Mouse (Mus musculus) liver, embryonic 15.5 days (tissue): ENCODE results near the gene Cep72. TPM values are rescaled to one million over a fixed set of nuclear protein-coding genes. Genes with fewer than 3 reads are reported as not detected.
"Not testable (repeated sequence)": the region's sequence is repeated elsewhere in the genome, so short reads cannot be mapped to it uniquely, and the experiment has no call there.

Experiments
- ATAC-seq: fragments of 200-750 bp; cut with Nextera tagmentation; 2 replicates; pipeline ENCODE4 v1.8.0; 2017; ENCODE audit warnings: moderate number of reproducible peaks, mild to moderate bottlenecking, moderate library complexity; ENCODE audit not compliant: insufficient read depth
- H3K27ac ChIP-seq: fragments of 300-500 bp; sonication (generic); replicated peaks from 2 replicates; pipeline ENCODE4 v1.5.1; 2015; ENCODE audit warnings: mild to moderate bottlenecking, inconsistent platforms
- H3K27me3 ChIP-seq: fragments of 300-500 bp; sonication (generic); 2 replicates; pipeline ENCODE4 v1.6.1; 2015; ENCODE audit warnings: mild to moderate bottlenecking, inconsistent platforms
- H3K36me3 ChIP-seq: fragments of 300-500 bp; sonication (generic); replicated peaks from 2 replicates; pipeline ENCODE4 v1.6.1; 2015; ENCODE audit warnings: moderate library complexity, mild to moderate bottlenecking, inconsistent platforms
- H3K4me1 ChIP-seq: fragments of 300-500 bp; sonication (generic); replicated peaks from 2 replicates; pipeline ENCODE4 v1.6.1; 2015; ENCODE audit warnings: inconsistent platforms
- H3K4me2 ChIP-seq: fragments of 300-500 bp; sonication (generic); 2 replicates; pipeline ENCODE4 v1.6.1; 2015; ENCODE audit warnings: moderate library complexity, mild to moderate bottlenecking, inconsistent platforms
- H3K4me3 ChIP-seq: fragments of 300-500 bp; sonication (generic); replicated peaks from 2 replicates; pipeline ENCODE4 v1.5.1; 2015; ENCODE audit warnings: mild to moderate bottlenecking, inconsistent platforms
- H3K9ac ChIP-seq: fragments of 300-500 bp; sonication (generic); 2 replicates; pipeline ENCODE4 v1.6.1; 2015; ENCODE audit warnings: moderate library complexity, mild to moderate bottlenecking, inconsistent platforms
- H3K9me3 ChIP-seq: fragments of 300-500 bp; sonication (generic); replicated peaks from 2 replicates; pipeline ENCODE4 v1.6.1; 2016; ENCODE audit warnings: inconsistent platforms
- WGBS: fragments of 180-500 bp; shearing (Covaris S2); methylation state at CpG from one replicate; pipeline ENCODE4 v1.1.7; 2015; ENCODE audit warnings: mixed read lengths; ENCODE audit not compliant: insufficient replicate concordance; 5-methylcytosine and 5-hydroxymethylcytosine counted together
- polyA plus RNA-seq: library from polyadenylated mRNA; unstranded; fragments of >200 nt; fragmentation: Nextera tagmentation; extraction: Ambion mirVana; gene quantifications from 2 replicates; pipeline ENCODE4 v1.2.1, GENCODE M21; 2015

Gene Cep72
- polyA plus RNA-seq, 1 experiment from 2014 or later = 6.8 TPM

DNA sequence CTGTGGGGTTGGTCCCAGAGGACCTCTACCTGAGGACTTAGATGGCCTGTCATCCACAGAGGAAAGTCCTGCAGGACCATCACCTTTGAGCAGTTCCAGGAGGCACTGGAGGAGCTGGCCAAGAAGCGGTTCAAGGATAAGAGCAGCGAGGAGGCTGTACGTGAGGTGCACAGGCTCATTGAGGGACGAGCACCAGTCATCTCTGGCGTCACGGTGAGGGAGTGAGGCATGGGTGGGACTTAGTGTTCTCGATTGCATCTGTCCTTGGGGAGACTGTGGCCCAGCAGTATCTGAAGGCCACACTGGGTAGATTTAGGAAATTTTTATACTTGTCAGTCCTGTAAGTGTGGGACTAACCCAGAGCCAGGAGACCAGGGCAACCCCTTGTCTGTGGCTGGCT lies 31.4 kb downstream of the Cep72 start:
- 74% methylated on average over 7 of the region's 7 CpGs for WGBS
- Histone ChIP-seq H3K4me3 (no peak overlapping the region), H3K4me1 (no peaks in the 10 kb centered on the region; the same call in 1 of the 2 replicates), H3K9ac (no peak overlapping the region), H3K36me3 (peaks cover 1% of the 10 kb centered on the region; the same call in 1 of the 2 replicates), H3K27me3 (no peaks in the 10 kb centered on the region), H3K4me2 (no peak overlapping the region), H3K27ac (no peak overlapping the region), H3K9me3 (no peaks in the 10 kb centered on the region)
- ATAC-seq = no peak

DNA sequence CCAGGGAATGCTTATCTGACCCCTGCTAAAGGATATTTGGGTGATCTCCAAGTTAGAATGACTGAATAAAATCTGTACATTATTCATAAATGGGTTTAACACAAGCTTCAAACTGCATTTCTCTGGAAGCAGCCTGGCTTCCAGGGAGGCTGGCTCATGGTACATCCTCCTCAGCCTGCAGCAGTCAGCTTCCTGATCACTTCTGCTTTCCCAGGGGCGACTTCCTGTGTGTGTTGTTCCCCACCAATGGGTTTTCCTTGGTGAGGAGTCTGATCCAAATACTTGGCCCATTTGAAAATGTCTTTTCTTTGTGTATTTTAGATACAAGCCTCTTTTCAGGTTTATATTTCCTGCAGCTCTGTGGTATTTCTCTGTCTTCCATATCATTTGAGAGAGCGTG lies 33.1 kb downstream of the Cep72 start:
- Histone ChIP-seq H3K4me3 (no peak overlapping the region), H3K4me2 (no peak overlapping the region), H3K9me3 (no peaks in the 10 kb centered on the region), H3K27me3 (no peaks in the 10 kb centered on the region), H3K4me1 (no peaks in the 10 kb centered on the region; the same call in 1 of the 2 replicates), H3K36me3 (no peaks in the 10 kb centered on the region), H3K9ac (no peak overlapping the region), H3K27ac (no peak overlapping the region)
- ATAC-seq = no peak
- 38% methylated on average over 2 of the region's 2 CpGs for WGBS

DNA sequence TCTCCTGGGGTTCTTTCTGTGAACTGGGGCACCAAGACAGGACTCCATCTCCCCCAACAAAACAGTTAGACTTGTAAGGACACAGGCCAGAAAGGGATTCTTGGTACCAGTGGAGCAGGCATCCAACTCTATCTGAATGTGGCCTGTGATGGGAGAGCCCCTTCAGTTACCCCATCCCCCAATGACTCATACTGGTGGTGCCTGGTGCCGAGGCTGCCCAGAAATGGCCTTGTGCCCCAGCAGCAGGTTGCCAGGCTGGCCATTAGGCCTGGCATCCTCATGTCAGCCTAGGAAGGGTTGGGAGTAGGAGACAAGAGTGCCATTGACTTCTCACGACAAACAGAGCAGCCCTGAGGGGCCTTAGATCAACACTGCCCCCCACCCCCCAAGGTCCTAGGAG lies 34.0 kb downstream of the Cep72 start:
- H3K36me3 ChIP-seq = no peaks in the 10 kb centered on the region
- no peak overlapping the region for H3K4me2 ChIP-seq
- H3K4me3 ChIP-seq = no peak overlapping the region
- no peak for ATAC-seq
- no peaks in the 10 kb centered on the region for H3K9me3 ChIP-seq
- WGBS = 55% methylated on average over 2 of the region's 2 CpGs
- no peak overlapping the region for H3K27ac ChIP-seq
- no peaks in the 10 kb centered on the region for H3K27me3 ChIP-seq
- no peaks in the 10 kb centered on the region; the same call in 1 of the 2 replicates for H3K4me1 ChIP-seq
- H3K9ac ChIP-seq = no peak overlapping the region

DNA sequence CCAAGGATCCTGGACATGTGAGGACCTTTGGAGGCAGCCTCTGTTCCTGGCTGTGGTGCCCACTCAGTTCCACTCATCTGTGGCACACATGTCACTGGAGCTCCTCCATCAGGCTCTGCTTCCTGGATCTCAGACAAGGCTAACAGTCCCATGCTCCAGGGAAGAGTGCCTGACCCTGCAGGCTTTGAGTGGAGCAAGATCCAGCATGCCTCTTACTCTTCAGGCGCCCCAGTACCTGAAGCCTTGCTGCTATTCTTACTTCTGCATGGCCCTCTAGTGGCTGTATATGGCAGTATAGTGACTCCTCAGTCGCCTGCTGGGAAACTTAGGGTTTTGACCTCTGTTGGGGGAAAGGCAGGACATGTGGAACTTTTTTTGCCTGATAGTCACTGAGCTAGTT lies 35.9 kb downstream of the Cep72 start:
- no peaks in the 10 kb centered on the region; the same call in 1 of the 2 replicates for H3K4me1 ChIP-seq
- WGBS = 27% methylated on average over 2 of the region's 2 CpGs
- ATAC-seq = 0 out of 2 replicates have a peak, but pooled peaks have one; percentile 33
- H3K4me3 ChIP-seq = no peak overlapping the region
- no peaks in the 10 kb centered on the region for H3K27me3 ChIP-seq
- H3K36me3 ChIP-seq = no peaks in the 10 kb centered on the region
- no peaks in the 10 kb centered on the region for H3K9me3 ChIP-seq
- H3K27ac ChIP-seq = no peak overlapping the region
- H3K4me2 ChIP-seq = no peak overlapping the region
- H3K9ac ChIP-seq = no peak overlapping the region

DNA sequence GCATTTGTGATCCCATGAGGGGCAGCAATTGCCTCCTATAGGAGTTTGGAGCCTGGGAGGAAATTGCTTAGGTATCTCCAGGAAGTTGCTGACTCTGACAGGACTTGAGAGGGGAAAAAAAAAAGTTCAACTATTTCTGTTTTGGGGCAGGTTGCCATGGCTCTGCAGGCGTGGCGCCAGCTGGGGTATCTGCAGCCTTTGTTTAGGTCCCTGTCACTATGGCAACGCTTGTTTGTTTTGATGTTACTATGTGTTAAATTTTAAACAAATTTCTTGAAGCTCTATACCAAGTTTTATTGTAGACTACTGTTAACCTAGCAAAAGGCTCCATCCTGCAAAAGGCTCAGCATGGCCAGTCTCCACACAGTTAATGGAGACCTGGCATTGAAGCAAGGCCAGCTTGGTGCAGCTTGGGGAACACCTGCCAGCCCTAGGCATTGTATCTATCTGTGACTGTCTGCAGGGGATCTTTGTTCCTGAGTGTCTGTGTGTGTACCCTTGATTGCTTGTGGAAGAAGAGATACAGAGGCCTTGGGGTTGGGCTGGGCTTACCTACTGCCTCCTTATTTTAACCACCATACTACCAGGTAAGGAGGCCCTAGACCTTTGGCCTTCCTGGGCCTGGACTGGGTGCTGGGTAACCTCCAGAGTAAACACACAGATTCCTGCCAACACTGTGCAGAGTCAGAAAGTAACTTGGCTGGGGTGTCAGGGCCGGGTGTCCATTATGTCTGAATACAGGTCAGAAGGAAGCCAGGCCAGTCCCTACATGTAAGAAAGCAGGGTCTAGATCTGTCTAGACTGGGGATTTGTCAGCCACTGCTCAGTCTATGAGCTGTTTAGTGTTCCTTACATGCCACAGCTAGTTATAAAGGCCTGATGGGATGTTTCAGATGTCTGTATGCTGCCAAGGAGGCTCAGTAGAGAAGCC lies 36.7 kb downstream of the Cep72 start:
- Histone ChIP-seq H3K9me3 (no peaks in the 10 kb centered on the region), H3K9ac (no peak overlapping the region), H3K4me3 (no peak overlapping the region), H3K4me1 (no peaks in the 10 kb centered on the region; the same call in 1 of the 2 replicates), H3K4me2 (no peak overlapping the region), H3K36me3 (no peaks in the 10 kb centered on the region), H3K27ac (no peak overlapping the region), H3K27me3 (no peaks in the 10 kb centered on the region)
- ATAC-seq = peak; percentile 45; the same call in 1 of the 2 replicates
- 49% methylated on average over 4 of the region's 4 CpGs for WGBS

DNA sequence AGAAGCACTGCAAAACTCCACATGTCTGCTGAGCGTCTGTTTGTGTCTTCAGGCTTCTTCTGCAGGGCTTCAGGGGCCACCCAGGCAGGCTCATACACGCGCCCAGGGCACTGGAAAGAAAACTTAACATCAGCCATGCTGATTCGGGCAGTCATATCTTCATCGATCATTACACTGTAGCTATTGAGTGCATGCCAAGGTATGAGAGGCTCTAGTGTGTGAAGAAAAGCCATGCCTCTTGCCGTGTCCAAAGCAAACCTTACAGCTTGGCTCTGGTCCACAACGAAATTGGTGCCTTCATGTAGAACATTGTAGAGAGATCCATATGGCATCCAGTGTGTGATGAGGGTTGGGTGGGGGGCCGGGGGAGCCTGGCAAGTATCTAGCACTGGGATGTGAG lies 43.1 kb downstream of the Cep72 start:
- H3K27ac ChIP-seq, H3K4me2 ChIP-seq, H3K9ac ChIP-seq, H3K4me3 ChIP-seq, H3K36me3 ChIP-seq, H3K9me3 ChIP-seq, H3K4me1 ChIP-seq, ATAC-seq: not testable (repeated sequence)
- 70% methylated on average over 8 of the region's 8 CpGs for WGBS
- H3K27me3 ChIP-seq = peaks cover 14% of the 10 kb centered on the region

DNA sequence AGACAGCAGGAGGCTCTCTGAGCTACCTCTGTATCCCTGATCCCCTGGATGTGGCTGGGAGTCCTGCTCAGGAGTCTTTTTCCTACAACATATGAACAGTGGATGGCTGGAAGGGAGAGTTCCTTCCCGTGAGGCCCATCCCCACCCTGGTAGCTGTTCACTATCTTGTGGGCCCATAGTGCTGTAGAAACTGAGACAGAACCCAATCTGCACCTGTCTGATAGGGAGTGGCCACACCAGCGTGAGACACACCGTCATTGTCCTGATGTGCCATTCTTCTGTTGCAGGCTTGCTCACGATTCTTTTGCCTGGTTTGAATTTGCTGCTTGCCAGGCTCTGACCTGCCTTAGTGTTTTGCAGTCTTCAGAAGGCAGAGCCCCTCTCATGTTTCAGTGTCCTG lies 44.7 kb downstream of the Cep72 start:
- no peak overlapping the region; the same call in 1 of the 2 replicates for H3K4me2 ChIP-seq
- no peaks in the 10 kb centered on the region for H3K9me3 ChIP-seq
- peaks cover 30% of the 10 kb centered on the region for H3K27me3 ChIP-seq
- no peaks in the 10 kb centered on the region for H3K36me3 ChIP-seq
- no peak overlapping the region for H3K4me3 ChIP-seq
- H3K27ac ChIP-seq = no peak overlapping the region
- peaks cover 9% of the 10 kb centered on the region for H3K4me1 ChIP-seq
- no peak overlapping the region for H3K9ac ChIP-seq
- WGBS = 25% methylated on average over 4 of the region's 4 CpGs
- no peak for ATAC-seq

DNA sequence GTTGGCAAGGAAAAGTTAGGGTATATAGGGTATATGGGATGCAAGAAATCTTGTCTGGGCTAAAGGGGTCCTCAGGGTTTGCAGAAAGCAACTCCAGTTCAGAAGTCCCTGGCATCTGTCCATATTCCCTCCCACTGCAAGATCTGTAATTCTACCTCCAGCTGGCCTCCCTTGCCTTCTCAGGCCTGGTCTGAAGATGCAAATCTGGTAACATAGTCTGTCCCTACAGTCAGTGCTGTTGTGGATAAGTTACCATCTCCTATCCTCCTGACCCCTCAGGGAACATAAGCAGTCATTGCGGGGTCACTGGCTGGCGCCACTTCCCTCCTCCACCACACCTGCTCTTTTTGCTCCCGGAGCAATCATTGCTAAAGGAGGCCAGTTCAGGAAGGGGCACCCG lies 46.2 kb downstream of the Cep72 start:
- Histone ChIP-seq H3K9ac (no peak overlapping the region), H3K27me3 (peaks cover 45% of the 10 kb centered on the region), H3K27ac (no peak overlapping the region), H3K4me1 (peaks cover 9% of the 10 kb centered on the region), H3K36me3 (no peaks in the 10 kb centered on the region), H3K4me3 (no peak overlapping the region), H3K9me3 (no peaks in the 10 kb centered on the region), H3K4me2 (no peak overlapping the region)
- no peak for ATAC-seq
- 58% methylated on average over 4 of the region's 4 CpGs for WGBS

DNA sequence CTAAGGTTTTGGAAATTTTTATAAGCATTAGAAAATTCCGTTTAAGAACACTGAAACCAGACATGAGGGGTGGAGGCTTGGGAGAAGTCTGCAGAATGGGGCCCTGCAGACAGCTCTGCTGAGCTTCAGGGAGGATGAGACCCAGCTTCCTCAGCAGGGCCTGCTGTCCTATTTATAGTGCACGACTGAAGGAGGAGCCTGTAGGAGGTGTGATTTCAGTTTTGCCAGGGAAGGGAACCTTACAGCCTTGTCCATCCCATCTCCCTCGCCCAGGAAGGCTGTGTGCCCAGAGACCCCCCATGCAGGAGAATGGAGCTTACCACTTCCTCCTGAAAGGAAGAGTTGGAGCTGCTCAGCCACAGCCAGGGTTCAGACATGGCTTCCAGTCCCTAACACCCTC lies 51.4 kb downstream of the Cep72 start:
- H3K4me2 ChIP-seq = peak overlapping the region; percentile 92
- ATAC-seq = no peak
- peaks cover 24% of the 10 kb centered on the region for H3K4me1 ChIP-seq
- no peak overlapping the region for H3K9ac ChIP-seq
- no peak overlapping the region for H3K27ac ChIP-seq
- peaks cover 93% of the 10 kb centered on the region for H3K27me3 ChIP-seq
- no peaks in the 10 kb centered on the region for H3K36me3 ChIP-seq
- WGBS = 4% methylated on average over 3 of the region's 3 CpGs
- H3K9me3 ChIP-seq = no peaks in the 10 kb centered on the region
- peak overlapping the region; percentile 58; the same call in 1 of the 2 replicates for H3K4me3 ChIP-seq

DNA sequence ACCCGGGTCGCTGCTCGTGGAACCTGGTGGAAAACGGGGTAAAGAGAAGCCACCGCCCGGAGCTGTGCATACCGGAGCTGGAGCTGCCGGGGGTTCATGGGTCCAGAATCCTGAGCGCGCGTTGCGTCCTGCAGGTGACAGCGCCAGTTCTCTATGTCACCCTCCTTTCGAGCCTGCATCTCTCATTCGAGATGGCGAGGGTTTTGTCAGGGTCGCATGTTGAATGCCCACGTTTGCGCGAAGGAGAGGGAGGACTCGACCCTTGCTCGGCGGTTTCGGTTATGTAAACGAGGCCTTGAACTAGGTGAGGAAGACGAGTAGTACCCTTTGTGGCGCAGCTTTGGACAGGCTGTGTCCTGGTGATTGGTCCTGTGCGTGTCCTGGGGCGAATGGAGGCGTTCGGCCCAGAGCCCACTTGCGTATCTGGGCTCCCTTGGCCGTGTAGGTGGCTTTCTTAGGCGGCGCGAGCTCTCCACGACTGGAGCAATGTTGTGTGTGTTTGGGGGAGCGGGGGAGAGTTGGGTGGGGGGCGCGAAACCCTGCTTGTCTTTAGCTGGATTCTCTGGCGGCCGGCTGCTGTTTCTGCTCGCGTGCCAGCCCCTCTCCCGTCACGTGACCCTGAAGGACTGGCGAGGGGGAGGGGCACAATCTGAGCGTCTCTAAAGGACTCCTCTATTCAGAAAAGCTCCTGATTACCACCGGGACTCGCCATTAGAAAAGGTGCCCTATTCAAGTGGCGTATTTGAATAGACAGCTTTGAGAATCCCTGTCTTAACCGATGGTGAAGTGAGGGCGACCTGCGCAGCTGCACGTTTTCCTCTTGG lies 52.1 kb downstream of the Cep72 start:
- Histone ChIP-seq H3K4me2 (peak overlapping the region; percentile 92), H3K4me3 (peak overlapping the region; percentile 58), H3K9ac (no peak overlapping the region), H3K9me3 (no peaks in the 10 kb centered on the region), H3K4me1 (peaks cover 24% of the 10 kb centered on the region), H3K27me3 (peaks cover 90% of the 10 kb centered on the region), H3K36me3 (no peaks in the 10 kb centered on the region), H3K27ac (no peak overlapping the region)
- WGBS = 1% methylated on average over 55 of the region's 55 CpGs
- peak; percentile 10; the same call in 1 of the 2 replicates for ATAC-seq
